Mouse (Mus musculus) spleen, postnatal 4 days (tissue): ENCODE data around the gene Sh2d3c.
A peak's percentile ranks its signal among the peaks of the same experiment; 100 is the strongest.

Source experiments
- DNase-seq, 2 experiments: peaks; one replicate each; pipeline ENCODE4 v3.0.0; 2022; ENCODE audit warnings: low spot score in 2 of 2

Gene Sh2d3c

DNA sequence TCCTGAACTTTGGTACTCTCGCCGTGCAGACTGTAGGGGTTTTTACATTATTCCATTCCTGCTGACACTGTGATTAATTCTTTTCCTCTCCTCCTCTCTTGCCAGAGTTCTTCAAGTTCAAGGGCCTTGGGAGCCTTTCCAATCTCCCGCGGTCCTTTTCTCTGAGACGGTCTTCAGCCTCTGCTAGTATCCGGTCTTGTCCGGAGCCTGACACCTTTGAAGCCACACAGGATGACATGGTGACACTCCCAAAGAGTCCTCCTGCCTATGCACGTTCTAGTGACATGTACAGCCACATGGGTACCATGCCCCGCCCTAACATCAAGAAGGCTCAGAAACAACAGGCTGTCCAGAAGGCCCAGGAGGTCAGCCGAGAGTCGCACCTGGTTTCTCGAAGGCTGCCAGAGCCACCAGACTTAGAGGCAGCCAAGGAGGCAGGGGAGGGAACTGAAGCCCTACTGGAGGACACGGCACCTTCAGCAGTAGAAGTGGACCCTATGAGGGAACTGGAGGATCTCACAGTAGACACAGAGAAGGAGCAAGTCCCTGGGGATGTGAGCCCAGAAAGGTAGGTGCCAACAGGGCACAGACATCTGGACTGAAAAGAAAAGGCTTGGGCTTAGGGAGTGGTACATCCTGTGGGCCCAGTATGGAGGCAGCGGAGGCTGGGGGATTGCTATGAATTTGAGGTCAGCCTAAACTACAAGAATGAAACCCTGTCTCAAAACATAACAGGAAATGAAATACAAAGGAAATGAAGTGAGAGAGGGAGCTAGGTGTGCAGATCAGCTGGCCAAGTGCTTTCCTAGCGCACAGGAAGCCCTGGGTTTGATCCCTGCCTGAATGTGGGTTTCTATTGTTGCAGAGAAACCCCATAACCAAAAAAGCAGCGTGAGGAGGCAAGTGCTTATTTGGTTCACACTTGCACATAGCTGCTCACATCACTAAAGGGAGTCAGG, 4.3 kb downstream of the Sh2d3c start:
- no peak for DNase-seq

DNA sequence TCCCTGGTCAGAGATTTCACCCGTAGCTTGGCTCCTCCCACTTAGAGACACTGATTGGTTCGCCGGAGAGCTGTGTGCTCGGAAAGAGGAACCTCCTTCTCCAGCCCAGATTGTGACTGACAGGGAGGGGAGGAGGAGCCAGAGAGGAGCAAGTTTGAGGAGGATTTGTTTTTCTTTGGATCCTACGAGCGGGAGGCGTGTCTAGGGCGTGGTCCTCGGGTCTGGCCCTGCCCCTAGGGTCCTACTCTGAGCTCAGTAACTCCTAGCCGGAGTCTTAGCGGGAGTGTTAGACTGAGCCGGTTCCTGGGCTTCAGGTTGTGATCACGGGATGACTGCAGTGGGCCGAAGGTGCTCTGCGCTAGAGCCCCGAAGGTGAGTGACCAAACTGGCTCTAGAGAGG, 6.6 kb downstream of the Sh2d3c start:
- peak; percentile 72 to 79 for DNase-seq

DNA sequence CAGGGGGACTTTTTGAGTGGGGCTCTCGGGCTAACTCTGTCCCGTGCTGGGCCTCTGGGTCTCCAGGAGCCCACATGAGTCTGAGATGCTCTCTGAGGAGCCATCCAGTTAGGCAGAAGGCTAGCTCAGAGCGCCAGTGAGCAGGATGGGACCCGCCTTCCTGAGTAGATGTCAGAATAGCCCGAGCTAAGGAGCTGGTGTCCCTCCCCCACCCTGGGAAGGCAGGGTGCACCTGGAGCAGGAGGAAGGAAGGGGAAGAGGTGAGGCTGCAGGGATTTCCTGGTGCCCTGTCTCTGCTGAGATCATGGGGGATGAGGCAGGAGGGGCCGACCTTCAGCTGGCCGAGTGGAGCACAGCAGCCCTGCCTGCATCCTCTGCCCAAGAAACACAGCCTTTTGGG, 7.6 kb downstream of the Sh2d3c start:
- no peak for DNase-seq

DNA sequence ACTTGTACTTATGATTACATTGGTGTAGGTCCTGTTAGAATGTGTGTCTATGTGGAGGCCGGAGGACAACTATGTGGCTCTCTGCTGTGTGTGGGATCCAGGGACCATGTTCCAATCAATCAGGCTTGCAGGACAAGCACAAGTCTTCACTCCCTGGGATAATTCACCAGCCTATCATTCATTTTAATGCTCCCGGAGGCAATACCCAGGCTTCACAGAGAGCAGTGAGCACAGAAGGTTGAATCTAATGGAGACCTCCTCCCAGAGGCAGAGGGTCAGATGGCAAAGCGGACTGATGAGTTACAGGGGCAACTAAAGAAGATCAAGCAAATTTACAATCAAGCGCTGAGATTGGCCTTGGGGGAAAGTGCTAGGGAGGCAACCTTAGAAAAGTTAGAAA, 8.7 kb downstream of the Sh2d3c start:
- DNase-seq: no peak

DNA sequence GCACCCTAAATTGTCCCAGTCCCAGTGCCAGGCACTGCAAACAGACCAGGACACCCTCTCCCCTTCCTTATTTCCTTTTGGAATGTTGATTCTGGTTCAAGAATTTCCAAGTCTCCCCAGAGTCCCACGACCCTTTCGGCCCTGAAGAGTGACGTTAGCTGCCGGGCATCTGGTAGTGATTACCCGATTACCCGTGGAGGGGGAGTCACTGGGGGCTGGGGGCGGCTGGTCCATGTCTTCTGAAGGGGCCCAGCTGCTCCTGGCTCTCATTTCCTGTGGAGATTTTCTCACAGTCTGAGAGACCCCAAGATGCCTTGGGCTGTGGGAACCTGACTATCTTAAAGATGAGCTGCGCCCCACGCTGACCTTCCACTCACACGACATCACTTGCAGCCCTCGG, 10.0 kb downstream of the Sh2d3c start:
- DNase-seq: no peak

DNA sequence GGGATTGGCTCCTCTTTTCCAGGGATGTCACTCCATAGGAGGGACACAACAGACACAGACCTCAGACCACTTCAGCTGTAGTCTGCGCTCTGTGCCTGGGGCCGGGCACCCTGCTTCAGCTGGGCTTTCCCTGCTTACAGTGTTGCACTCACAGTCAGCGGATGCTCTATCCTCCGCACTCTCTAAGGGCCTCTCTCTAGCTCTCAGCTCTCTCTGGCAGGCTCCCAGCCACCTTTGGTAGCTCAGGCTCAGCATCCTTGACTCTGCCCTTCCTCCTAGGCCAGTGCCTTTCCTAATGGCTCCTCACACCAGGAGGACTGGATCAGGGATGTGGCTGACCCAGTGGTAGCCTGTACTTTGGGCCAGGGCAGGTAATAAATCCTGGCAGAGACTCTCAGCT, 11.1 kb downstream of the Sh2d3c start:
- no peak for DNase-seq

DNA sequence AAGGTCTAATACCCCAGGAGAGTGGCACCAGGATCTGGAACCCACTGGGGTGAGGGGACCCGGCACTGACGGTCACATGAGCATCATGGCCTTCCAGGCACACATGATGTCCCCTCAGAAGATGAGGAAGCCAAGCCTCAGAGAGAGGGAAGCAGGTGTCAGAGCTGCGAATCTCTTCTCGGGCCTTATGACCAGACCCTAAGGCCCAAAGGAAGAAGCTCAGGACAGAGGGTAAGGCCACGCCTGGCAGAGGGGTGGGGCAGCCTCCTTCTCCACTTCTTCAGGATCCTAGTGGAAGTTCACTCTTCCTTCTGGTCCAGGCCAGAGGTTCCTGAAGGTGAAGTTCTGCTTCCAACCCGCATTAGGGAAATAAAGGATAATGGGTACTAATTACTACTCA, 11.8 kb downstream of the Sh2d3c start:
- DNase-seq: no peak

DNA sequence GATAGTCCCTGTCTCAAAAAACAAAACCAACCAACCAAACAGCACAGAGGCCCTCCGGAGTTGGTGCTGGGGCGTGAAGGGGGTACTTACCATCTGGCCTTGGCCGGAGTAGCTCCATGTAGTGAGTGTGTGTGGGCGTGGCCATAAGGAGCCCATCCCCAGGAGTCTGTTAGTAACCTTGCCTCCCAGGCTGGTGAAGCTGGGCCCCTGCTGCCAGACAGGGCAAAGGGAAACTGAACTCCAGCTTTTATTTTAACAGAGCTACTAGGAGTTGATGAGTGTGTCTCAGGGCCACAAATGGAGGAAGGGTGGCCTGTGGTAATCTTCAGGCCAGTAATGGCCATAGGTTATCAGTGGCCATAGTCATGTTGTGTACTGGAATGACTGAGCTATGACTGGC, 13.6 kb downstream of the Sh2d3c start:
- DNase-seq: no peak

DNA sequence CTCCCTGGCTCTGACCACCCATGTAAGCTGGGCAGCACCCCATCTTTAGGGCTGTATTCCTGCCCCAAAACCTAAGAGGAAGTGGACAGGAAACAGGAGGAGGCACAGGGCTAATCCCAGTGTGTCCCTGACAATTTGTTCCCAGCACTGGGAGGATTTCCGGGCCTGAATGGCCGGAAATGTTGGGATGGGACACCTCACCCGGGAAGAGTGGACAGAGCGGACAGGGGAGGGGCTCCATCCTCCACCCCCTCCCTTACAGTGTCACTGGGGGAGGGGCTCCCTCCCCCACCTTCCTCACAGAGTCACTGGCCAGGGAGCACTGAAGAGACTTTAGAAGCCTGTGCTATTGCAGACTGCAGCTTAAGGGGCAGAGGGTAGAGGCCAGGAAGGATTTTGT, 14.1 kb downstream of the Sh2d3c start:
- no peak for DNase-seq

DNA sequence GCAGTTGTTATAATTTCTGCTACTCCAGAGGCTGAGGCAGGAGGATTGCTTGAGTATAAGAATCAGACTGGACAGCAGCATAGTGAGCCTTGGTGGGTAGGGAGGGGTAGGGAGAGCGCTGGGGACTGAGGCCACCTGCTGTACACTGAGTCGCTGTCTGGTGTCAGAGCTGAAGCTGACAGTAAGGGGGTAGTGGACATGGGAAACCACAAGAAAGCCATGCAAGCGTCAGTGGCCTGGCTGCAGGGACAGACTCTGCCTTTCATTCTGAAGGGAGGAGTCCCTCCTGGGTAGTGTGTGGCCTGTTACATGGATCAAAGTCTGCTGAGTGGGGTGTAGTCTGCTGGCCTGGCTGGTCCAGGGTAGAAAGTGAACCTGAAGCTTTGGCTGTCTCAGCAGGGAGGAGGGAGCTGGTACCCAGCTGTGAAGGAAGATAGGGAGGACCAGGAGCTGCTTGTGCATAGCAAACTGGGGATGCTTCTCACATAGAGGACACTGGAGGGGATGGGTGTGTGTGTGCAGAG, 15.5 kb downstream of the Sh2d3c start:
- DNase-seq: no peak

DNA sequence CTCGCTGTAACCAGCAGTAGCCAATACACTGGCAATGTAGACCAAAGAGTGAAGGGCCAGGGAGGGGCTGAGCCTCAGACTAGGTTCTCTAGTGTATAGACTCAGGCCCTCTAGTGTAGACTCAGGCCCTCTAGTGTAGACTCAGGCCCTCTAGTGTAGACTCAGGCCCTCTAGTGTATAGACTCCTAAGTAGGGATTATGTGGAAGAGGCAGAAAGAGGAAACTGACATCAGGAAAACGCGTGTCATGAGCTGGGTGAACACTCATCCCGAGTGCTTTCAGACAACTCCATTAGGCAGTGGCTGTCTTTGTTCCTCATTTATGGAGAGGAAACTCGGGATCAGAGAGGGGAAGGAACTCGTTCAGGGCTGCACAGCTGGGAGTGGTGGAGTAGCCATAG, 16.2 kb downstream of the Sh2d3c start:
- no peak for DNase-seq

DNA sequence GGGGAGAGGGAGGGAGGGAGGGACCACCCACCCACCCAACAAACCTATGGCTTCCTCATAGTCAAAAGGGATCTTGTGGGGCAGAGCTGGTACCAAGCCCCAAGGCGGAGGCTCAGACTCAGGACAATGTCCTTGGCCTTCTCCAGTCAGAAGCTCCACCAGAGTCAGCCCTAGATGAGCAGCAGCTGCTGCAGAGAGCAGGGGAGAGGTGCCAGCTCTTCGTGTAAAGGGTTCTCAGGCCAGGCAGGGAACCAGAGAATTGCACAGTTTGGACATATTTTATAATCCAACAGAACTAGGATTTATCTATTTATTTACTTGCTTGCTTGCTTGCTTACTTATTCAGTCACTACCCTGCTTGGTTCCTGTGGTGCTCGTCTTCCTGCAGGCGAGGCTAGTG, 18.5 kb downstream of the Sh2d3c start:
- no peak for DNase-seq

DNA sequence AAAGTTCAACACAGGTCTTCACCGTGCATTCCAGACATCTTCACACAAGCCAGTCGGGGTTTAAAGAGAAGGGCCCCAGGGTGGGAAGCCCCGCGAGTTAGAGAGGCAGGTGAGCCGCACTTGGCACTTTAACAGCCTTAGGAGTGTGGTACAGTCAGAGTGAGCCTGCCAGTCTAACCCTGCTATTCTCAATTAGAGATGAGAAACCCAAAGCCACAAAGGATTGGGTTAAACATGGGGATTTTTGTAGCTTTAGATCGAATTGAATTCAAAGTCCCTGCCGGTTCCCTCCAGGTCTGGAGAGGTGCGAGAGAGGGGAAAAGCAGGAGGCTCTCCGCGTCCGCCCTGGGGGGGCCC, 20.0 kb downstream of the Sh2d3c start, which contains the start of gene 6330409D20Rik:
Gene 6330409D20Rik, minus strand, starts transcription at position 101 of the 357 bp plus-strand sequence.
- DNase-seq: no peak

DNA sequence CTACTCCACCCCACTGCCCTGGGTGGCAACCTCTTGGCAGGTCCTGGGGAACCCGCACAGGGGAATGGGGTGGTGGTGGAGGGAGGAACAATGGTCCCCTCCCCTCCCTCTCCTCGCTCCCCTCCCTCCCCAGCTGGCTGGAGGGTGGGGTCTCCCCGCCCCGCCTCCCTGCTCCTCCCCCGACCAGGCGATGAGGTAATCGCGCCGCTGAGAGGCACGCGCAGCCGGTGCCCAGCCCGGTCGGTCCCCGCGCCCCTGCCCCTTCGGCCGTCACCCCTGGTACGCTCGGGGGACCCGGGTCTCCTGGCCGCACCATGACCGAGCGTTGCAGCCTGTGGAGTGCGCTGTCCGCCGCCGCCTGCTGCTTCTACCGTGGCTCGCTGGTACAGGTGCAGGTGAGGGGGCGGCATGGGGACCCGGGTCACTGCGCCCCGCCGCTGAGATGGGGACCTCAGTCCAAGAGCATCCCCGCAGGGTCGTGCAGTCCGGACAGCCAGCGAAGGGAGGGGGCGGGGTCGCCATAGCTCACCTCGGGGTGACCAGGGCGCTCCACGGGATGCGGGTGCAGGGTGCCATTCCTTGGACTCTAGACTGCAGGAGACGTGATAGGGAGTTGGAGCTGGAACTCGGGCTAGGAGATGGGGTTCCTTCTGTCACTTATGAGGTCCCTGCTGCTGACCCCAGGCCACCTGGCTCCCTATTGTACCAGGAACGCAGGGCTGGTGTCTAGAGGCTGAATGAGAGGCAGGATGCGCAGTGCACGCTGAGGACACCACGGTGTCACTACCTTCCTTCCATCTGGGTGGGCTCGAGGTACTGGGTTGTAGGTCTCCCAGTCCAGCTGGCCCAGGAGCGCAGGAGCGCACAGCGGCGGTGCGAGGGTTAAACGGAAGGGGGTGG, 20.7 kb downstream of the Sh2d3c start:
- DNase-seq: no peak

DNA sequence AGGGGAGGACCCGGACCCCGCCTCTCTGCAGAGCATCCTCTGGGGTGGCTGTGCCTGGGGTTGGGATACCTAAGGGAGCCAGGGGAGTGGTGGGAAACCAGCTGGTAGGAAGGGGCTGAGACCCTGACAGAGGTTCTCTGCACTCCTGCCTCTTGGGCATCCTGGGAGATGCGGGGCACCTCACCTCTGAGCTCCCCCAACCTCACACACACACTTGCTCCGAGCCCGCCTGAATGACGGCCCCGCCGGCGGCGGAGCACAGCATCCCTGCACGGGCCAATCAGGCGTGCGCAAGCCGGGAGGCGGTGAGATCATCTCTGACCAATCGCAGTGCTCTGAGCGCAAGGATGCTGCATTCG, 21.3 kb downstream of the Sh2d3c start:
- DNase-seq: no peak

DNA sequence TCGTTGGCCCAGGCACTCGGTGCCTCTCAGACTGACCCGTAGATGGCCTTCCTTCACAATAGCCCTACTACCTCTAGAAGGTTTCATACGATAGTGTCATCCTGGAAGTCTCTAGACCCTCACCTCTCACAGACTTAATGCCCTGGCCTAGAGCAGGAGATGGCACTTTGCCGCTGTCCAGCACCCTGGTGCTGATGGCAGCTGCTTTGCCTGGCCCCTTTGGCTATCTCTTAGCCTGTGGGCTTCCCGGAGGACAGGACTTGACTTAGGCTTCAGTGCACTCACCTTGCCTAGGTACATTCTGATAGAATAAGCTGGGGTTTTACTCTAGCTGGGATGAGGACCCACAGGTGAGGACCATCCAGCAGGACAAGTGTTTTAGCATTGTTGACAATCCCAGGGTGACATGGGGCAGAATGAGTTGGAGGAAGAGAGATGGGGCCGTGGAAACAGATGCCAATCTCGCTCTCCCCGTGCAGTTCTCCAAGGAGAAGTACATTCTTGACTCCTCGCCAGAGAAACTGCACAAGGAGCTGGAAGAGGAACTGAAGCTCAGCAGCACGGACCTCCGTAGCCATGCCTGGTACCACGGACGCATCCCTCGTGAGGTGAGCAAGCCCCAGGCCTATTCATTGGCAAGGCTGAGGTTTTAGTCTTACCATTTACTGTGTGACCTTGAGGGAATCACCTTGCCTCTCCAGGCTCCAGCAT, 23.6 kb downstream of the Sh2d3c start:
- no peak for DNase-seq

DNA sequence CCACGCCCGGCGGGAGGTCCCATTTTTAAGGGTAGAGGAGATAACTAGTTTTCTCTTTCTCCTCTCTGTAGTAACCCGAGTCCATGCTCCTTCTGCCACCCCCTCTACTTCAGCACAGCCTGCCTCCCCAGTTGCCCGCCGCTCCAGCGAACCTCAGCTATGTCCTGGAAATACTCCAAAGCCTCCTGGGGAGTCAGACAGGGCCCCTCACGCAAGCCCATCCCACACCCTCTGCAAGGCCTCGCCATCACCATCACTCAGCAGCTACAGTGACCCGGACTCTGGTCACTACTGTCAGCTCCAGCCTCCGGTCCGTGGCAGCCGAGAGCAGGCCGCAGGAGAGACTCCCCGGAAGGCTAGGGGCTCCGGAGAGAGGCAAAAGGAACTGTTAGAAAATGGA, 28.2 kb downstream of the Sh2d3c start:
- no peak for DNase-seq

DNA sequence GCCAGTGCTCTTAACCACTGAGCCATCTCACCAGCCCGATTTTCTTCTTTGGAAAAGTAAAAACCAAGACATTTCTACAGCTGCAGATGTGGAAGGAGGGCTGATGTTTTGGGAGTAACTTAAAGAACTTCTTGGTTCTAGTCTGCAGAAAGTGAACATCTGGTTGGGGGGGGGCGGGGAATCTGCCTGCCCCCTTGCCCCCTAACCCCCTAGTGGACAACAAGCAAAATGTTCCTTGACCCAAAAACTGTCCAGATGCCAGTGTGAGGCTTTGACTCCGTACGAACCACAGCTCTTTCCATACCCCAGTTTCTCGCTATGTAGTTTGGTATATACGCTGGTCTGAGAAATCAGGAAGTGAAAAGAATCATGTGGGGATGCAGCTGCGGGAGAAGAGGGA, 29.3 kb downstream of the Sh2d3c start:
- DNase-seq: no peak

DNA sequence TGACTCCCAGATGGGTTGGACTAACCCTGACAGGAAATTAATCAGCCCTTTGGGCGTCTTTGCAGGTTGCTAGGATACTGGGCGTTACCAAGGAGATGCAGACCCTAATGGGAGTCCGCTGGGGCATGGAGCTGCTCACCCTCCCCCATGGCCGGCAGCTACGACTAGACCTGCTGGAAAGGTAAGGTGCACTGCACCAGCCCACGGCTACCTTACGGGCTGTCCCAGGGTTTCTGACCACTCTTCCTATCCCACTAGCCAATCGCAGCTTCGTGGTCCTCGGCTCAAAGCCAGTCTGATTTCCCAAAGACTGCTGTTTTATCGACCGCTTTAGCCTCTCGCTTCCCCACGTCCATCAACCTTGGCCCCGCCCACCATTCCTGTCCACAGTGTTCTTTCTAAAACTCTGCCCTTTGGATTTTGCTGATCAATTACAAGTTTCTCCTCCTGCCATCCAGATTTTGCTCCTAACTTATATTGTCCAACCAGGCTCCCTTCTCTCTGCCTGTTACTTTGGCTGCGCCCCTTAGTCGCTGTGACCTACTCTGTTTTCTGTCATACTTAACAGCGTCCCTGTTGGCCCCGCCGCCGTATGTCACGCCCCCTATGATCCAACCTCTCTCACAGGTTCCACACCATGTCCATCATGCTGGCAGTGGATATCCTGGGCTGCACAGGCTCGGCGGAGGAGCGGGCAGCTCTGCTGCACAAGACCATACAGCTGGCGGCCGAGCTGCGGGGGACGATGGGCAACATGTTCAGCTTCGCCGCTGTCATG, 30.2 kb downstream of the Sh2d3c start:
- no peak for DNase-seq

DNA sequence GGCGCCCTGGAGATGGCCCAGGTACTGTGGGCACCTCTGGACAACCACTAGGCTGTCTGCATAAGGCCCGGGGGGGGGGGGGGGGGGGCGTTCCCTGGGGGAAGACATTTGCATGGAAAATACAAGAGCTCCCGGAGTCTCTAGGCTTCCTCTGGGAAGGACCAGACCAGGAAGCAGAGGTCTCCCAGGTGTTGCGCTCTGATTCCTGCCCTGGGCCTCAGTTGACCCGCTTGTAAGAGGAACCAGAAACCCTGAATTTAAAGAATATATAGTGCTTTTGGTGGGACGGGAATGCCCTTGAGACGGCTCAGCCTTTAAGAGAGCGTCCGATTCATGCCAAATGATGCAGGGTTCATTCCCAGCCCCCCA, 30.8 kb downstream of the Sh2d3c start:
- no peak for DNase-seq

DNA sequence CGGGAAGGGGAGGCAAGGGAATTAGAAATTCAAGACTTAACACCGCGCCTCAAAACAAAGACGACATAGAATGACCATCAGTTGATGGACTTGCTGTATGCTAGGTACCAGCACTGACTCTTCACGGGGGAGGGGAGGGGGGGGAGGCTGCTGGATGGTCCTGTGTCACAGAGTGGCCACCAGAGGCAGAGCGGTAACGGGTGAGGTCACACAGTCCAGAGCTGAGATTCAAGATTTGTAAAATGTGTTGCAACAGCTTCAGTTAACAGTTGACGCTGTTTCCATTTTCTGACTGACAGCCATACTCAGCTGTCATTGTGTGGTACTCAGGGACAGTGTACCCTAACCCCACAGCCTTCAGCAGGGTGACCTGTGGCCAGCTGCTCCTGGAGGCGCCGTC, 31.3 kb downstream of the Sh2d3c start:
- no peak for DNase-seq
